In genomic region chr7:127885951-127886350, GRCm38 (mm10) we compare ENCODE assay signal across 10 mouse cellular contexts. TPM values are rescaled to one million over a fixed set of nuclear protein-coding genes. Genes with fewer than 3 reads are reported as not detected.
DNase-seq lines count a peak whose midpoint lies in the region; ATAC-seq and TF ChIP-seq lines count a peak whose summit lies in the region.
"Had no signal": no experiment of that assay in that cellular context is flagged by ENCODE, and none has a peak within 500 bp of the region (broad histone marks: within the 10 kb centered on the region; RNA-seq: fewer than 3 reads in every experiment).

No protein-coding gene starts in this region.

- H3K27me3 ChIP-seq in kidney, embryonic 16.5 days (ENCODE audit: insufficient read depth, low read length), result no peaks in the 10 kb centered on the region
- no peaks in the 10 kb centered on the region for H3K27me3 ChIP-seq in stomach, postnatal 0 days (ENCODE audit: control insufficient read depth, insufficient read depth, low read length)
- H3K27me3 ChIP-seq: embryonic facial prominence, embryonic 12.5 days; liver, embryonic 15.5 days had no signal

- peaks cover 69% of the 10 kb centered on the region for H3K36me3 ChIP-seq in kidney, embryonic 16.5 days (ENCODE audit: insufficient read depth, low read length)
- H3K36me3 ChIP-seq in stomach, postnatal 0 days (ENCODE audit: control insufficient read depth, insufficient read depth, low read length), result peaks cover 22% of the 10 kb centered on the region; the same call in 1 of the 2 replicates

- ATAC-seq in kidney, embryonic 16.5 days (ENCODE audit: low FRiP score, low TSS enrichment), result no peak
- peak; percentile 39; the same call in 1 of the 2 replicates for ATAC-seq in common myeloid progenitor, adult 5-6 weeks (replicated peaks; ENCODE audit: low read depth, poor library complexity, severe bottlenecking)
- peak; percentile 36; the same call in 1 of the 2 replicates for ATAC-seq in stomach, postnatal 0 days (ENCODE audit: low FRiP score, low TSS enrichment)

- H3K4me1 ChIP-seq in kidney, embryonic 16.5 days (ENCODE audit: insufficient read depth, low read length), result peaks cover 6% of the 10 kb centered on the region
- H3K4me1 ChIP-seq in stomach, postnatal 0 days (replicated peaks; ENCODE audit: control insufficient read depth, insufficient read depth), result no peaks in the 10 kb centered on the region

- intact Hi-C loops in heart, postnatal 10 days (cut with DNase I), result no loop called here

- 51% methylated on average over 6 of the region's 6 CpGs for WGBS in kidney, embryonic 16.5 days
- WGBS in stomach, postnatal 0 days, result 42% methylated on average over 6 of the region's 6 CpGs

- no peak overlapping the region for H3K9ac ChIP-seq in kidney, embryonic 16.5 days (replicated peaks; ENCODE audit: low read length)
- no peak overlapping the region for H3K9ac ChIP-seq in stomach, postnatal 0 days (ENCODE audit: low read length)
- H3K9ac ChIP-seq: embryonic facial prominence, embryonic 12.5 days; liver, embryonic 15.5 days had no signal

- no peak overlapping the region for H3K27ac ChIP-seq in kidney, embryonic 16.5 days (ENCODE audit: low read length)
- no peak overlapping the region for H3K27ac ChIP-seq in stomach, postnatal 0 days (replicated peaks)
- H3K27ac ChIP-seq: embryonic facial prominence, embryonic 12.5 days had no signal

- no peak for TF ChIP-seq EP300 in stomach, postnatal 0 days (optimal IDR thresholded peaks at IDR 0.05)

- peak; percentile 34 to 43 for DNase-seq in kidney, postnatal 36 days
- peak; percentile 82 for DNase-seq in heart, postnatal 10 days
- peak; percentile 64 for DNase-seq in stomach, postnatal 0 days (ENCODE audit: low spot score)
- no peak for DNase-seq in c-Kit-positive CD71-positive TER-119-positive erythroid progenitor cells, embryonic 14.5 days (ENCODE audit: low spot score)
- no peak for DNase-seq in embryo, embryonic 11 days
- DNase-seq: thymus, postnatal 25 days had no signal

- no peak overlapping the region for H3K4me3 ChIP-seq in kidney, embryonic 16.5 days (ENCODE audit: low read length)
- H3K4me3 ChIP-seq in stomach, postnatal 0 days (ENCODE audit: low read depth, low read length), result no peak overlapping the region
- H3K4me3 ChIP-seq: embryonic facial prominence, embryonic 12.5 days; liver, embryonic 15.5 days had no signal

- no peaks in the 10 kb centered on the region for H3K9me3 ChIP-seq in kidney, embryonic 16.5 days (ENCODE audit: low read length)
- no peaks in the 10 kb centered on the region for H3K9me3 ChIP-seq in stomach, postnatal 0 days (ENCODE audit: control insufficient read depth, low read length)
- H3K9me3 ChIP-seq: embryonic facial prominence, embryonic 12.5 days had no signal

- no peak overlapping the region for H3K4me2 ChIP-seq in kidney, embryonic 16.5 days (replicated peaks; ENCODE audit: low read depth, low read length)
- no peak overlapping the region for H3K4me2 ChIP-seq in stomach, postnatal 0 days (replicated peaks; ENCODE audit: low read depth)
- H3K4me2 ChIP-seq: embryonic facial prominence, embryonic 12.5 days; liver, embryonic 15.5 days had no signal

- TF ChIP-seq CTCF in stomach, postnatal 0 days (IDR thresholded peaks at IDR 0.05; ENCODE audit: low read depth), result no peak

RNA-seq across cellular contexts. Expression of gene Prss53, which starts 4.8 kb away (rescaled TPM):
- polyA plus RNA-seq in kidney, embryonic 16.5 days (2015; fragmentation: Nextera tagmentation; extraction: Ambion mirVana), result 5.9 and 6.5 TPM in 2 replicates
- 0.27 TPM in 1 of 2 replicates, not detected in the other for total RNA-seq in common myeloid progenitor, adult 5-6 weeks (2017)
- 1 to 10 TPM in 1 of 2 experiments, under 1 TPM in 1; 0.60 to 1.1 TPM for total RNA-seq in heart, postnatal 10 days (2021)
- 0.23 and 0.35 TPM in 2 replicates for polyA plus RNA-seq in stomach, postnatal 0 days (2015; fragmentation: Nextera tagmentation; extraction: Ambion mirVana)

RNA-seq across cellular contexts. Expression of gene Gm21974, which starts 9.3 kb away (rescaled TPM):
- not detected in 2 replicates for polyA plus RNA-seq in kidney, embryonic 16.5 days (2015; fragmentation: Nextera tagmentation; extraction: Ambion mirVana)
- not detected in 2 replicates for total RNA-seq in common myeloid progenitor, adult 5-6 weeks (2017)
- total RNA-seq in heart, postnatal 10 days (2021), result not detected
- polyA plus RNA-seq in stomach, postnatal 0 days (2015; fragmentation: Nextera tagmentation; extraction: Ambion mirVana), result not detected in 2 replicates
- polyA plus RNA-seq: embryonic facial prominence, embryonic 12.5 days; liver, embryonic 15.5 days had no signal

RNA-seq across cellular contexts. Expression of gene Zfp668, which starts 9.3 kb away (rescaled TPM):
- polyA plus RNA-seq in kidney, embryonic 16.5 days (2015; fragmentation: Nextera tagmentation; extraction: Ambion mirVana), result 21.0 and 25.6 TPM in 2 replicates
- 3.2 and 10.5 TPM in 2 replicates for total RNA-seq in common myeloid progenitor, adult 5-6 weeks (2017)
- 1 to 10 TPM; 5.8 to 8.0 TPM for total RNA-seq in heart, postnatal 10 days (2021)
- polyA plus RNA-seq in stomach, postnatal 0 days (2015; fragmentation: Nextera tagmentation; extraction: Ambion mirVana), result 6.5 and 6.6 TPM in 2 replicates

RNA-seq across cellular contexts. Expression of gene Vkorc1, which starts 9.5 kb away (rescaled TPM):
- 163 and 168 TPM in 2 replicates for polyA plus RNA-seq in kidney, embryonic 16.5 days (2015; fragmentation: Nextera tagmentation; extraction: Ambion mirVana)
- total RNA-seq in common myeloid progenitor, adult 5-6 weeks (2017), result 27.6 and 34.0 TPM in 2 replicates
- total RNA-seq in heart, postnatal 10 days (2021), result 10 to 100 TPM; 33.8 to 34.3 TPM
- polyA plus RNA-seq in stomach, postnatal 0 days (2015; fragmentation: Nextera tagmentation; extraction: Ambion mirVana), result 123 and 130 TPM in 2 replicates

RNA-seq across cellular contexts. Expression of gene Zfp646, which starts 9.9 kb away (rescaled TPM):
- 13.0 and 15.7 TPM in 2 replicates for polyA plus RNA-seq in kidney, embryonic 16.5 days (2015; fragmentation: Nextera tagmentation; extraction: Ambion mirVana)
- 47.1 and 50.4 TPM in 2 replicates for total RNA-seq in common myeloid progenitor, adult 5-6 weeks (2017)
- 10 to 100 TPM; 23.3 to 23.9 TPM for total RNA-seq in heart, postnatal 10 days (2021)
- polyA plus RNA-seq in stomach, postnatal 0 days (2015; fragmentation: Nextera tagmentation; extraction: Ambion mirVana), result 3.6 and 3.8 TPM in 2 replicates

Comparison
In these comparisons a context has a peak if more than half of its experiments do, and no peak if none do; other contexts are left out.
1. DNase-seq: peak in kidney, postnatal 36 days (2 of 2), heart, postnatal 10 days (2 of 2) and stomach, postnatal 0 days (single experiment); none in c-Kit-positive CD71-positive TER-119-positive erythroid progenitor cells, embryonic 14.5 days (single experiment) and embryo, embryonic 11 days (single experiment).